Mouse (Mus musculus): Measurements from ENCODE around the gene Relt.

Relt gene

GRCm38 (mm10) chr7:100844385-100845025, 18.7 kb downstream of the Relt start:
- DNase-seq = no peak

GRCm38 (mm10) chr7:100843866-100844265, 19.4 kb downstream of the Relt start:
- no peak for DNase-seq

DNA sequence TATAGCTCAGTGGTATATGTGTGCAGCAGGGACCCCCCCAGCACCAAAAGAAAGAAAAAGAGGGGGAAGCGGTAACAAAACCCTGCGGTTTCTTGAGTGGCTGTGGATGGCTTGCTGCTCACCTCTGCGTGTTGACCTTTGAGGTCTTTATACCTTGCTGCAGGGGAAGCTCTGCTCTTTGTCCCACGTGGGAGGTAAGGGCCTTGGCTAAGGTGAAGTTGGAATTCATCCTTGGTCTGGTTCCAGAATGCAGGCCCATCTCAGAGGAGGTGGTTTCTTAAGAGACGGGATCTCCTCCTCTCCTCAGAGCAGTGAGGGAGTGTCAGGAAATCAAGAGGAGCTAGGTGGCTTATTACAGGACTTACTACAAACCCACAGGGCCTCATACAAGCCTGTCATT, 21.1 kb downstream of the Relt start:
- peak; percentile 29 to 33 for DNase-seq

GRCm38 (mm10) chr7:100841608-100842007, 21.6 kb downstream of the Relt start:
- no peak for DNase-seq

DNA sequence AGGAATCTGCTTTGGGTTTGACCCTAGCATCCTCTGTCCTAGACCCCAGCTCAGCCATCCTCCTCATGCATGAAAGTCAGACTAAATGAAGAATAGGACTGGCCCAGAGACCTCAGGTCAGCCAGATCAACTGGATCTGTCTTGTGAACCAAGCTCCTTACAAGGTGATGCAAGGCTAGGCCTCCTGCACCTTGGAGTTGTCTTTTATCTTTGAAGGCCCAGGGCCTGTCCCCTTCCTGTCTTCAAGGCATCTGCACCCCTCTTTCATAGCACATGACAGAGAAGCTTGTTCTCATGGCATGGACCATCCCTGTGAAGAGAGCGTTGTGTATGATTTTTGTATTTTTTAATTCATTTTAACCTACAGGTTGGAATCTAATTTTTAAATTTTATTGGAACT, 22.3 kb downstream of the Relt start:
- no peak for DNase-seq

GRCm38 (mm10) chr7:100839632-100840402, 23.4 kb downstream of the Relt start:
- DNase-seq = no peak

GRCm38 (mm10) chr7:100837701-100838100, 25.5 kb downstream of the Relt start:
- peak; percentile 44 to 53 for DNase-seq

DNA sequence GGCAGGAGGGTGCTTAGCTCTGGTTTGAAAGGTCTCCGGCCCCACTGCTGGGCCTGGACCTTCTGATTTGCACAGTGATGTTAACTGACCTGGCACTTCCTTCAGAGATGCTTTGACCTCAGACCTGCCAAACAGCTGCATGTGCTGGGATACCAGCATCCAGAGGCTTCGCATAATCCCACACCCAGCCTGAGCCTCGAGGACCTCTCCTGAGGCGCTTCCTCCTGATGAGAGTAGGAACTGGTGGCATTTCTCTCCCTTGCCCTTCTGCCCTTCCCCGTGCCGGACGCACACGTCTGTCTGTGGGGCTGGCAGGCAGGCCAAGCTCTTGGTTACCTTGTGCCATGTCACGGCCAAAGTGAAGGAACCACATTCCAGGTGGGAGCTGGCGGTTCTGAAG, 26.6 kb downstream of the Relt start:
- no peak for DNase-seq

DNA sequence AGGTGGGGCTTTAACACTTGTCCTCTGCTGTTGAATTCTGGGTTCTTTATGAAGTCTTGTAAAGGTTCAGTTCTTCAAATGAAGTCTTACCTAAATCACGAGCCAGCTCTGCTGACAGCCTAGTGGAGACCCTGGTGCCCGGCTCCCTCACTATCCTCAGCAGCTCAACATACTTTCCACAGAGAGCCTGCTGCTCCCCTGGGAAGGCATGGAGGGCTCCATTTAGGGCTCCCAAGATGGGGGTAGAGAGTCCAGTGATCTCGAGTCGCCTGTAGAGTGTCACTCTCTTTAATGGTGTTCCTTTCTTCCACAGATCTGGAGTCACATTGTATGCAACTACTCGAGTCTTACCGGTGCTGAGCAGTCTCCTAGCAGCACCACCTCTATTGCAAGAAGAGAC, 27.5 kb downstream of the Relt start:
- DNase-seq = no peak

- no peak for DNase-seq
Measured at GRCm38 (mm10) chr7:100835168-100835567, 28.1 kb downstream of the Relt start.

DNA sequence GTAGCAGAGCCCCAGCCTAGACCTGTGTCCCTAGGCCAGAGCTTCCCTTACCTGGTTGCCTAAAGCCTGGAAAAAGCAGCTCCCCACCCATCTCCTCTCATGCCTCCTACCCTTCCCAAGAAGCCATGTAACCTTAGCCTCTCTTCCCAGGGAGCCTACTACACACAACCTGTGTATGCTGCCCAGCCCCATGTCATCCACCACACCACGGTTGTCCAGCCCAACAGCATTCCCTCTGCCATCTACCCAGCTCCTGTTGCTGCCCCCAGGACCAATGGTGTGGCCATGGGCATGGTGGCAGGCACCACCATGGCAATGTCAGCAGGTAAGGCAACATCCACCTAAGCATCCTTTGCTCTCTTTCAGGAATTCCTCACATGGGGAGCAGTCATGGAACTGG, 29.4 kb downstream of the Relt start:
- no peak for DNase-seq

DNA sequence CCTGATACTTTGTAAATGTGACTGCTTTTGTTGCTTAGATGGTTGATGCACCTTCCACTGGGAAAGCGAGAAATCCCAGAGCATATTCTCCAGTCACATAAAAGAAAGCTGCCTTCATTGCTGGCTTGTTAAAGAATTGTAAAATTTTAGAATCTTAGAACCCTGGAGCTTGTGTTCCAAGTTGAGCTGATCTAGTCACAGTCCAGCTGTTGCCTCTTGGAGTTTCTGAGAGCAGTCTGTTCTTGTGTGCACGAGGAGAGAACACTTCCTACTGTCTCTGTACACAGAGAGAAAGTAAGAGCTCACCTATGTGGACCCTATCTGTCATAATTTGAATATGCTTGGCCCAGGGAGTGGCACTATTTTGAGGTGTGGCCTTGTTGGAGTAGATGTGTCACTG, 34.7 kb downstream of the Relt start:
- no peak for DNase-seq

DNA sequence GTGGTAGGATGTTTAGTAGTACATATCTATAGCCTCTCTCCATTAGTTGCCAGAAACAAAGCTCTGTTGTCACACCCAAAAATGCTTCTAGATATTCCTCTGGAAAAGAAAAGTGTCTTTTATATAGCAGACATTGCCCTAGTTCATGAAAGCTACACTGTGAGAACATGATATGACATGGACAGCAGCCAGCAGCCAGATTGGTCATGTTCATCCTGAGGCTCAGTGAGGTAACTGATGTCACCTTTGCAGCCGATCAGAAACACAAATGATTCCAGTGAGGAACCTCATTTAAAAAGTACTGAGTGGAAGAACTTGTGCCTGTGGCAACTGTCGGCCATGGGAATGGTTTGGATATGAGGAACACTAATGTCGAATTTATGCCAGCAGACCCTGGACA, 38.6 kb downstream of the Relt start:
- no peak for DNase-seq

DNA sequence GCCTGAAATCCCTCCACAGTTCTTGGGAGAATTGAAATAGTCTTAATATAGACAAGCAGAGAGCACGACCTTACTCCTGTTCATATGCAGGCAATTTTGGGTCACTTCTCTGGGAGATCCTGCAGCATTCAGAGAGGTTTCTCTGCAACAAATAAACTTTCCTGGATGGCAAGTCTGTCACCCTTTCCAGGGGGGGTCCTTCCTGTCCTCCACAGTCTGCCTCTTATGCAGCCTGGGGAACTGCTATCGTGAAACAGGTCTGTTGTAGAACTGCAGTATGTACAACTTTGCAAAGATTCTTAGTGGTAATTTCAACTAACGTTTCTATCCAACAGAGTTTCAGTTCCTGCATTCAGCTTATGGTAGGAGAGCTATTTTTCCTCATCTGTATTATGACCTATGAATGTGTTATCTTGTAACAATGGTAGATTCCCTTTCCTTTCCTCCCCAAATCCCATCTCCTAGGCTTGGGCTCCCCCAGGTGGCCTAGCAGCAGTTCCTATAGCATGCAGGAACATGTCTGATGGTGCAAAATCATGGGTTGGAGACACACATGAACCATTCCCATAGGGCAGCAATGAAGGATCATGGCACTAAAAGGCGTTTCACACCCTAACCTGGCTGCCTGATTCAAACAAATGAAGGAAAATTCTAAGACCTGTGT, 44.7 kb downstream of the Relt start:
- no peak for DNase-seq

GRCm38 (mm10) chr7:100817442-100817760, 45.8 kb downstream of the Relt start:
- DNase-seq = no peak

- DNase-seq = no peak
Measured at GRCm38 (mm10) chr7:100816759-100817441, 46.3 kb downstream of the Relt start.

- DNase-seq = no peak
Measured at GRCm38 (mm10) chr7:100815900-100816570, 47.2 kb downstream of the Relt start.

- no peak for DNase-seq
Measured at GRCm38 (mm10) chr7:100812641-100813040, 50.6 kb downstream of the Relt start.

- DNase-seq = no peak
Measured at GRCm38 (mm10) chr7:100811912-100812311, 51.3 kb downstream of the Relt start.

DNA sequence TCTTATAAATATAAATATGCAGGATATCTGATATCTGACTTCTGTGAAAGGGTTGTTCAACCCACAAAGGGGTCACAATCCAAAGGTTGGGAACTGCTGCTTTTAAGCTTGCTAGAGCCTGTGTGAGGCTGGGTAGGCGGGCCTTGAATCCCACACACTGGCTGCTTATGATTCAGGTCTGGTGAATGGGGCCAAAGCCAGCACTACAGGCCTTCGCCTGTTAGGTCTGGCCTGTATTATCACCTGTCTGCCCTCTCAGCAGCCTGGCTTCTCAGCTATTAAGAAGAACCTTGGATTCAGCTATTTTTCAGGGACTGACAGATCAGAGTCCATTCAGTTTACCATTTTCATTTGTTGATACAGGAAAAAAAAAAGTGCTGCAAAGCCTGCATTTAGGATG, 57.9 kb downstream of the Relt start:
- DNase-seq = peak; percentile 21 to 29

- DNase-seq = peak in 1 of 2 experiments; percentile 19
Measured at GRCm38 (mm10) chr7:100798810-100799209, 64.4 kb downstream of the Relt start.

Measured in kidney, adult 8-10 months (tissue).